Mouse (Mus musculus): ENCODE results near the gene Dync1i1. TPM values are rescaled to one million over a fixed set of nuclear protein-coding genes. Genes with fewer than 3 reads are reported as not detected.

The Dync1i1 gene
- polyA plus RNA-seq, 1 experiment from 2014 or later: 0.13 TPM

DNA sequence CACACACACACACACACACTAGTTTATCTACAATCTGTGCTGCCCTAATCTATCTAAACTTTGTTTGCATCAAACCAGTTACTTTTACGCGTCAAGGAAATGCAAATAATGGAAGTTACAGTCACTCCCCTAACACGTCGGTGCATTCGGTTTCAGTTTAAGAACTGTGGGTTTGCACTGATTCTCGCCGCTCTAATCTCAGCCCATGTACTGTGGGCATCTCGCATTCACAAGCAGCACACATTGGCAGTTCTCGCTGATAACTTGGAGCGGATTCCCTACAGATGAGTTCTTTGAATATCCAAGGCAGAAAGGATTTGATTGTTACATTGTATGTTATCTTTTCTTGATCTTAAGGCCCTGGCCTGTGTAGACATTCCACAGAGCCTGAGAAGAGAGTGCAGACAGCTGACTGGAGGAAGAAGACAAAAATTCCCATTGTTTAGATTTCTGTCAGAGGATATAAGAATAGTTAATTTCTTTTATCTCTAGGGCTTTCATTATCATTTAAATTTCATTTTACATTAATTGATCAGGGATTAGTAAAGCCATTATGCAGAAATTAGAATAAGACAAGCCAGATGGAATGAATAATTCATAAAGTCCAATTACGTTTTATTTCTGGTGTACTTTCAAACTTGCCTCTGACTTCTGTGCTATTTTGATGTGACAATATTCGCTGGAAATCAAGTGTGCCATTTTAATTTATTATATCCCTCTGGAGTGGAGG is 279.5 kb downstream of the Dync1i1 start:
- Histone ChIP-seq H3K27ac (ENCODE audit: low read depth) (no peak overlapping the region), H3K9me3 (ENCODE audit: low read length) (no peaks in the 10 kb centered on the region), H3K9ac (replicated peaks) (no peak overlapping the region), H3K4me1 (ENCODE audit: insufficient read depth) (no peaks in the 10 kb centered on the region), H3K4me2 (ENCODE audit: low read depth, low read length) (0 out of 2 replicates have a peak overlapping the region, but pooled peaks have one; percentile 22), H3K4me3 (ENCODE audit: low read depth, low read length) (no peak overlapping the region), H3K36me3 (replicated peaks; ENCODE audit: insufficient read depth, low read length) (no peaks in the 10 kb centered on the region), H3K27me3 (ENCODE audit: insufficient read depth, low read length) (no peaks in the 10 kb centered on the region)
- TF ChIP-seq EP300 (IDR thresholded peaks at IDR 0.05; ENCODE audit: low read depth): no peak
- no peak for TF ChIP-seq CTCF (IDR thresholded peaks at IDR 0.05; ENCODE audit: low read depth)
- ATAC-seq (no peak), DNase-seq (no peak)
- 50% methylated on average over 12 of the region's 12 CpGs for WGBS (ENCODE audit: insufficient replicate concordance)

- WGBS (ENCODE audit: insufficient replicate concordance): 5% methylated on average over 42 of the region's 42 CpGs
- Histone ChIP-seq H3K9ac (replicated peaks) (0 out of 2 replicates have a peak overlapping the region, but pooled peaks have one; percentile 21), H3K27me3 (ENCODE audit: insufficient read depth, low read length) (no peaks in the 10 kb centered on the region), H3K4me2 (ENCODE audit: low read depth, low read length) (peak overlapping the region; percentile 86), H3K36me3 (replicated peaks; ENCODE audit: insufficient read depth, low read length) (no peaks in the 10 kb centered on the region), H3K27ac (ENCODE audit: low read depth) (no peak overlapping the region), H3K4me3 (ENCODE audit: low read depth, low read length) (peak overlapping the region; percentile 54), H3K4me1 (ENCODE audit: insufficient read depth) (no peaks in the 10 kb centered on the region), H3K9me3 (ENCODE audit: low read length) (no peaks in the 10 kb centered on the region)
- peak; percentile 60 for ATAC-seq
- DNase-seq: peak; percentile 71
- TF ChIP-seq CTCF (IDR thresholded peaks at IDR 0.05; ENCODE audit: low read depth) (peak; percentile 86), EP300 (IDR thresholded peaks at IDR 0.05; ENCODE audit: low read depth) (no peak)
These were observed 280.5 kb downstream of the Dync1i1 start for GRCm38 (mm10) chr6:6005762-6006431.

DNA sequence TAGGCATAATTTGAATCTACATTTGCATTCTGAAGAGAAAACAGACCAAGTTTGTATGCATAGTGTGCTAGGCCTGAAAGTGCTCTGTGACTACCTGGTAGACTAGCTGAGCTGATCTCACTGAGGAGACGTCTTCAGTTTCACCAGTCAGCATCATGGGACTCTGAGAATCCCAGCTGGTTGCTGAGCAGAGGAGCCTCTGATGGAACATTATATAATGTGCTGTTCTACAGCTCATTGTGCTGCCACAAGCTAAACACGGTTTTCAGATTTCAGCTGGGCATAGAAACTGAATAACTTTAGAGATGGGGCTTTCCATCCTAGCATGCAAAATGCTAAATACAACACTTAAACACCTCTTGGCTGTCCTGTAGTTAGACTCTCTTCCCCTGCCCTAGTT is 285.9 kb downstream of the Dync1i1 start:
- DNase-seq (no peak), ATAC-seq (no peak)
- Histone ChIP-seq H3K4me2 (ENCODE audit: low read depth, low read length) (no peak overlapping the region), H3K27me3 (ENCODE audit: insufficient read depth, low read length) (no peaks in the 10 kb centered on the region), H3K9ac (replicated peaks) (no peak overlapping the region), H3K27ac (ENCODE audit: low read depth) (no peak overlapping the region), H3K4me3 (ENCODE audit: low read depth, low read length) (no peak overlapping the region), H3K36me3 (replicated peaks; ENCODE audit: insufficient read depth, low read length) (no peaks in the 10 kb centered on the region), H3K9me3 (ENCODE audit: low read length) (no peaks in the 10 kb centered on the region), H3K4me1 (ENCODE audit: insufficient read depth) (no peaks in the 10 kb centered on the region)
- WGBS (ENCODE audit: insufficient replicate concordance): 74% methylated on average over 2 of the region's 2 CpGs
- TF ChIP-seq EP300 (IDR thresholded peaks at IDR 0.05; ENCODE audit: low read depth): no peak

DNA sequence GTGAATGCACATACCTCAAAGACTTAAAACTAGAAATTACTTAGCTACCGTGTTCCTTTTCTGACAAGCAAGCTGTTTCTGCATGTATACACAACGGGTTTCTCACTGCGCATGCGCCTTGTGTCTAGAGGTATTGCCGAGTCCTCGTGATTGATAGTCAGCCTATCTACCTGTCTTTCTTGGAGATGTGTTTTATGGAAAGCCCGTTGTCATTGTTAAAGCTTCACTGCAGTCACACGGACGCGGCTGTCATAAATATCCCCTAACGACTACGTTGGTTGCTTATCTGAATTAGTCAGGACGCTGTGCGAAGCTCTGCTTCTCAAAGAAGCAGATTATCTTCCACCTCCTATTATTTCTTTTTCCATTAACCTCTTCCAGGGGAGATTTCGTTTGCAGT is 290.2 kb downstream of the Dync1i1 start:
- DNase-seq (no peak), ATAC-seq (no peak)
- H3K9ac ChIP-seq (replicated peaks): no peak overlapping the region
- WGBS (ENCODE audit: insufficient replicate concordance): 56% methylated on average over 15 of the region's 15 CpGs
- no peak overlapping the region for H3K27ac ChIP-seq (ENCODE audit: low read depth)
- no peak overlapping the region for H3K4me3 ChIP-seq (ENCODE audit: low read depth, low read length)
- H3K9me3 ChIP-seq (ENCODE audit: low read length): no peaks in the 10 kb centered on the region
- no peak for TF ChIP-seq CTCF (IDR thresholded peaks at IDR 0.05; ENCODE audit: low read depth)
- TF ChIP-seq EP300 (IDR thresholded peaks at IDR 0.05; ENCODE audit: low read depth): no peak
- H3K36me3 ChIP-seq (replicated peaks; ENCODE audit: insufficient read depth, low read length): no peaks in the 10 kb centered on the region
- no peaks in the 10 kb centered on the region for H3K27me3 ChIP-seq (ENCODE audit: insufficient read depth, low read length)
- no peak overlapping the region for H3K4me2 ChIP-seq (ENCODE audit: low read depth, low read length)
- H3K4me1 ChIP-seq (ENCODE audit: insufficient read depth): no peaks in the 10 kb centered on the region

GRCm38 (mm10) chr6:6016931-6017330 is 291.5 kb downstream of the Dync1i1 start:
- DNase-seq: no peak

DNA sequence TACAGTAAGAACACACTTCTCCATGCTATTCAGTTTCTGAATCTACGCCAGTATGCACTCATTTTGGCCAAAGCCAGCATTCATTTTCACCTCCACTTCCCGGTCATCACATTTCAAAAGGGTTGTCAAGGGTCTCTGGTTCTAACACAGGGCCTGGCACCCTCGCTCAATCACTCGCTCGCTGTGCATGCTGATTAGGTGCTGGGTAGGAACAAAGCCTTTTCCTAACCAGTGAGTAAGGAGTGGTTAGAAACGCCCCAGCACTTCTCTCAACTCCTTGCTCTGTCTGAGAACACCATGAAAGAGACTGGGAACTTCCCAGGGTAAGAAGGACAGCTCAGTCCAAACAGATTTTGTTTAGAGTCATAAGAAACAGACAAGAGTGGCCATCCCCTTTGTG is 298.5 kb downstream of the Dync1i1 start:
- Histone ChIP-seq H3K4me3 (ENCODE audit: low read depth, low read length) (no peak overlapping the region), H3K27ac (ENCODE audit: low read depth) (no peak overlapping the region), H3K36me3 (replicated peaks; ENCODE audit: insufficient read depth, low read length) (no peaks in the 10 kb centered on the region), H3K4me2 (ENCODE audit: low read depth, low read length) (no peak overlapping the region), H3K27me3 (ENCODE audit: insufficient read depth, low read length) (no peaks in the 10 kb centered on the region), H3K9ac (replicated peaks) (no peak overlapping the region), H3K4me1 (ENCODE audit: insufficient read depth) (no peaks in the 10 kb centered on the region), H3K9me3 (ENCODE audit: low read length) (no peaks in the 10 kb centered on the region)
- DNase-seq: no peak
- 57% methylated on average over 6 of the region's 6 CpGs for WGBS (ENCODE audit: insufficient replicate concordance)
- TF ChIP-seq EP300 (IDR thresholded peaks at IDR 0.05; ENCODE audit: low read depth) (no peak), CTCF (IDR thresholded peaks at IDR 0.05; ENCODE audit: low read depth) (no peak)
- no peak for ATAC-seq

More at GRCm38 (mm10) chr6:6016931-6017330, 291.5 kb downstream of the Dync1i1 start:
- H3K4me2 ChIP-seq (ENCODE audit: low read depth, low read length): no peak overlapping the region
- no peak overlapping the region for H3K4me3 ChIP-seq (ENCODE audit: low read depth, low read length)
- no peak for ATAC-seq
- no peaks in the 10 kb centered on the region for H3K27me3 ChIP-seq (ENCODE audit: insufficient read depth, low read length)
- no peak overlapping the region for H3K9ac ChIP-seq (replicated peaks)
- H3K9me3 ChIP-seq (ENCODE audit: low read length): no peaks in the 10 kb centered on the region
- no peaks in the 10 kb centered on the region for H3K4me1 ChIP-seq (ENCODE audit: insufficient read depth)
- WGBS (ENCODE audit: insufficient replicate concordance): 67% methylated on average over 9 of the region's 9 CpGs
- no peaks in the 10 kb centered on the region for H3K36me3 ChIP-seq (replicated peaks; ENCODE audit: insufficient read depth, low read length)
- TF ChIP-seq CTCF (IDR thresholded peaks at IDR 0.05; ENCODE audit: low read depth) (no peak), EP300 (IDR thresholded peaks at IDR 0.05; ENCODE audit: low read depth) (no peak)
- H3K27ac ChIP-seq (ENCODE audit: low read depth): no peak overlapping the region

All from liver, postnatal 0 days (tissue).